Mouse (Mus musculus) kidney, adult 18-20 months (tissue): ENCODE results near the gene Zbed5.
"Not testable (repeated sequence)": the region's sequence is repeated elsewhere in the genome, so short reads cannot be mapped to it uniquely, and the experiment has no call there.

Experiments used
- DNase-seq: peaks from one replicate; pipeline ENCODE4 v3.0.0; 2021

Zbed5 gene

GRCm38 (mm10) chr5:129909147-129909546, 13.6 kb downstream of the Zbed5 start:
- no peak for DNase-seq

GRCm38 (mm10) chr5:129909591-129909990, 14.1 kb downstream of the Zbed5 start:
- no peak for DNase-seq

GRCm38 (mm10) chr5:129914024-129914423, 18.5 kb downstream of the Zbed5 start:
- peak; percentile 31 for DNase-seq

GRCm38 (mm10) chr5:129915491-129915890, 20.0 kb downstream of the Zbed5 start:
- not testable (repeated sequence) for DNase-seq

- no peak for DNase-seq
Measured at GRCm38 (mm10) chr5:129918065-129918651, 22.6 kb downstream of the Zbed5 start.

- peak; percentile 14 for DNase-seq
Measured at GRCm38 (mm10) chr5:129918752-129919151, 23.2 kb downstream of the Zbed5 start.

- DNase-seq: no peak
Measured at GRCm38 (mm10) chr5:129919320-129919719, 23.8 kb downstream of the Zbed5 start.

- DNase-seq: no peak
Measured at GRCm38 (mm10) chr5:129921972-129922371, 26.4 kb downstream of the Zbed5 start.

GRCm38 (mm10) chr5:129924820-129925452, 29.4 kb downstream of the Zbed5 start:
- peak; percentile 38 for DNase-seq

GRCm38 (mm10) chr5:129925933-129926332, 30.4 kb downstream of the Zbed5 start:
- DNase-seq: peak; percentile 17

GRCm38 (mm10) chr5:129929924-129930855, 34.7 kb downstream of the Zbed5 start:
- peak; percentile 59 for DNase-seq

- DNase-seq: no peak
Measured at GRCm38 (mm10) chr5:129936941-129937340, 41.4 kb downstream of the Zbed5 start.

- DNase-seq: no peak
Measured at GRCm38 (mm10) chr5:129940281-129940680, 44.8 kb downstream of the Zbed5 start.

GRCm38 (mm10) chr5:129940736-129941494, 45.4 kb downstream of the Zbed5 start:
- no peak for DNase-seq

- DNase-seq: peak; percentile 98
Measured at GRCm38 (mm10) chr5:129941495-129942045, 46.0 kb downstream of the Zbed5 start, which contains the start of gene Vkorc1l1. Gene Vkorc1l1 (plus strand): TSS chr5:129941970.

- DNase-seq: peak; percentile 42
Measured at GRCm38 (mm10) chr5:129942073-129942939, 46.8 kb downstream of the Zbed5 start.

GRCm38 (mm10) chr5:129943402-129943801, 47.9 kb downstream of the Zbed5 start:
- no peak for DNase-seq

GRCm38 (mm10) chr5:129947528-129948033, 52.1 kb downstream of the Zbed5 start:
- DNase-seq: no peak

- no peak for DNase-seq
Measured at GRCm38 (mm10) chr5:129952143-129952542, 56.6 kb downstream of the Zbed5 start.
